10 mouse cellular contexts compared by ENCODE assay signal in genomic region chr5:106758036-106758435, GRCm38 (mm10).
DNase-seq lines count a peak whose midpoint lies in the region; ATAC-seq lines count a peak whose summit lies in the region.
"Had no signal": no experiment of that assay in that cellular context is flagged by ENCODE, and none has a peak within 500 bp of the region (broad histone marks: within the 10 kb centered on the region; RNA-seq: fewer than 3 reads in every experiment).

No protein-coding gene starts in this region.

- no peak overlapping the region for H3K27ac ChIP-seq in embryonic facial prominence, embryonic 15.5 days (replicated peaks)
- H3K27ac ChIP-seq in limb, embryonic 10.5 days, result no peak overlapping the region
- no peak overlapping the region for H3K27ac ChIP-seq in neural tube, embryonic 15.5 days (replicated peaks)

- H3K9ac ChIP-seq in embryonic facial prominence, embryonic 15.5 days, result no peak overlapping the region
- H3K9ac ChIP-seq in neural tube, embryonic 15.5 days (replicated peaks), result no peak overlapping the region

- 0 out of 2 replicates have a peak overlapping the region, but pooled peaks have one; percentile 39 for H3K4me2 ChIP-seq in embryonic facial prominence, embryonic 15.5 days (replicated peaks)
- peak overlapping the region; percentile 59; the same call in 1 of the 2 replicates for H3K4me2 ChIP-seq in neural tube, embryonic 15.5 days

- no peak for ATAC-seq in embryonic facial prominence, embryonic 15.5 days (ENCODE audit: insufficient number of reproducible peaks, low FRiP score, low TSS enrichment, low read depth)
- ATAC-seq in neural tube, embryonic 15.5 days (ENCODE audit: low FRiP score), result no peak
- ATAC-seq: Patski had no signal

- peaks cover 11% of the 10 kb centered on the region for H3K27me3 ChIP-seq in embryonic facial prominence, embryonic 15.5 days
- H3K27me3 ChIP-seq in limb, embryonic 10.5 days (ENCODE audit: low read depth, poor library complexity, severe bottlenecking), result peaks cover 37% of the 10 kb centered on the region
- H3K27me3 ChIP-seq in neural tube, embryonic 15.5 days (replicated peaks), result peaks cover 21% of the 10 kb centered on the region

- peak; percentile 21 for DNase-seq in R1 (ENCODE audit: low read depth, low spot score)
- DNase-seq in limb, embryonic 10.5 days (ENCODE audit: low spot score), result no peak
- DNase-seq in layer of hippocampus, postnatal 10 days (ENCODE audit: low spot score in 2 of 2), result no peak
- no peak for DNase-seq in adrenal gland, postnatal 10 days
- DNase-seq in left cerebral cortex, adult 8-10 months (ENCODE audit: low spot score in 2 of 2), result no peak
- DNase-seq: layer of hippocampus, adult 9-11 months had no signal

- H3K9me3 ChIP-seq in embryonic facial prominence, embryonic 15.5 days (replicated peaks), result no peaks in the 10 kb centered on the region
- H3K9me3 ChIP-seq in limb, embryonic 10.5 days (replicated peaks), result no peaks in the 10 kb centered on the region
- H3K9me3 ChIP-seq in neural tube, embryonic 15.5 days (replicated peaks), result no peaks in the 10 kb centered on the region

- H3K4me3 ChIP-seq in embryonic facial prominence, embryonic 15.5 days (replicated peaks), result no peak overlapping the region
- peak overlapping the region; percentile 46 for H3K4me3 ChIP-seq in limb, embryonic 10.5 days
- H3K4me3 ChIP-seq in neural tube, embryonic 15.5 days (replicated peaks), result peak overlapping the region; percentile 27; the same call in 1 of the 2 replicates
- H3K4me3 ChIP-seq: myocyte had no signal

- 13% methylated on average over 16 of the region's 16 CpGs for WGBS in embryonic facial prominence, embryonic 15.5 days
- 7% methylated on average over 16 of the region's 16 CpGs for WGBS in limb, embryonic 10.5 days
- WGBS in neural tube, embryonic 15.5 days, result 8% methylated on average over 16 of the region's 16 CpGs

- H3K4me1 ChIP-seq in embryonic facial prominence, embryonic 15.5 days, result peaks cover 15% of the 10 kb centered on the region
- peaks cover 23% of the 10 kb centered on the region for H3K4me1 ChIP-seq in limb, embryonic 10.5 days
- H3K4me1 ChIP-seq in neural tube, embryonic 15.5 days, result peaks cover 21% of the 10 kb centered on the region

- no peaks in the 10 kb centered on the region for H3K36me3 ChIP-seq in embryonic facial prominence, embryonic 15.5 days
- no peaks in the 10 kb centered on the region for H3K36me3 ChIP-seq in limb, embryonic 10.5 days
- H3K36me3 ChIP-seq in neural tube, embryonic 15.5 days, result no peaks in the 10 kb centered on the region
